Mouse (Mus musculus): ENCODE measurements at regions not wholly inside any gene's neighbourhood (a gene's known extent, or its start where the extent isn't known, plus 50 kb on each side); places are given as distances from the start of the nearest gene placed in this dataset.

- in situ Hi-C loops (cut with MboI, MseI): no loop called here
Observed at GRCm38 (mm10) chr4:131366656-131367055, 422.5 kb downstream of the Matn1 start.

GRCm38 (mm10) chr4:131372517-131372916, 428.3 kb downstream of the Matn1 start:
- in situ Hi-C loops (cut with MboI, MseI): no loop called here

- in situ Hi-C loops (cut with MboI, MseI): no loop called here
Observed at GRCm38 (mm10) chr4:131373172-131373571, 429.0 kb downstream of the Matn1 start.

DNA sequence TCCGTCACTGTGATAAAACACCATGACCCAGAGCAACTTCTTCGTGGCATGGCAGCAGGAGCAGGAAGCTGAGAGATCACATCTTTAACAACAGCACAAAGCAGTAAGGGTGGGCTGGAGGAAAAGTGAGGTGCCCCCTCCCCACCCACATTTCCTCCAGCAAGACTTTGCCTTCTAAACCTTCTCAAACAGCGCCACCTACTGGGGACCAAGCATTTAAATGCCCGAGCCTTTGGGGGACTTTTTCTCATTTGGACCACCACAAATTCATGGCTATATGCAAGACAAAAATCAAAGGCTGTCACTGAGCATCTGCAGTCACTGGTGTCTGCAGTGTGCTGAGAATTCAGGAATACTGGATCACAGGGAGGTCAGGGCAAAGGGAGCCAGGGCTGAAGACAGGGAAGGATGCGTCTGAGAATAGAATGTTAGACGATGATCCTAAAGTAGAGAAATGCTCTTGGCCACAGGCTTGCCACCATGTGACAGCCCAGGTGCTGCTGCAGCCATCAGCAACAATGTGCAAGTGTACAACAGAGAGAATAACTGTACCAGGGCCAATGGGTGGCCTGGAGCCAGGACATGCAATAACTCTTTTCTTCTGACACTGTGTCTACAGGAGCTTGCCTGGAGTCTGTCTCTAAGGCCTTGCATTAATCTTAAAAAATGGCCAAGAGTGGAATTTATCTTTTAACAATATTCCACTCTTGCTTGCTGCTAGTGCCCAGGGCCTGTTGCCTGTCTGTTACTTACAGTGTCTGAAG, 430.5 kb downstream of the Matn1 start:
- in situ Hi-C loops (cut with MboI, MseI): no loop called here

- in situ Hi-C loops (cut with MboI, MseI): no loop called here
Observed at GRCm38 (mm10) chr4:131381063-131381462, 436.9 kb downstream of the Matn1 start.

GRCm38 (mm10) chr4:131381529-131381928, 437.3 kb downstream of the Matn1 start:
- in situ Hi-C loops (cut with MboI, MseI): no loop called here

- in situ Hi-C loops (cut with MboI, MseI): no loop called here
Observed at GRCm38 (mm10) chr4:131383862-131384261, 439.7 kb downstream of the Matn1 start.

DNA sequence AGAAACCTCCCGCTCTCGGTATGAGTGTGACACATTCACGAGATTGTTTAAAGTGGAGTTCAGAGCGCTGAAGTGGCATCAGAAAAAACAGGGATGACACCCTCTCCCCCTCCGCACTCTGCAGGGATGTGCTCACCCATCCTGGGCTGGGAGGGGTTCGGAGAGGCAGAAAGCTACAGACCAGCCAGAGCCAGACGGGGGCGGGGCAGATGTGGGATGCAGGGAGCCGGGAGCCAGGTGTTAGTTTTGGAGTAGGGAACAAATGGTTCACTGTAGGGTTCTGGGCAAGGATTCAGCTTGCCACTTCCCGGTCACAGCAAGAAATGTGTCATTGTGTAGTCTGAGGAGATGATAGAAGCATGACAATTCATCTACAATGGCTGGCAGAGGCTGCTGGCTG, 442.8 kb downstream of the Matn1 start:
- in situ Hi-C loops (cut with MboI, MseI): no loop called here

DNA sequence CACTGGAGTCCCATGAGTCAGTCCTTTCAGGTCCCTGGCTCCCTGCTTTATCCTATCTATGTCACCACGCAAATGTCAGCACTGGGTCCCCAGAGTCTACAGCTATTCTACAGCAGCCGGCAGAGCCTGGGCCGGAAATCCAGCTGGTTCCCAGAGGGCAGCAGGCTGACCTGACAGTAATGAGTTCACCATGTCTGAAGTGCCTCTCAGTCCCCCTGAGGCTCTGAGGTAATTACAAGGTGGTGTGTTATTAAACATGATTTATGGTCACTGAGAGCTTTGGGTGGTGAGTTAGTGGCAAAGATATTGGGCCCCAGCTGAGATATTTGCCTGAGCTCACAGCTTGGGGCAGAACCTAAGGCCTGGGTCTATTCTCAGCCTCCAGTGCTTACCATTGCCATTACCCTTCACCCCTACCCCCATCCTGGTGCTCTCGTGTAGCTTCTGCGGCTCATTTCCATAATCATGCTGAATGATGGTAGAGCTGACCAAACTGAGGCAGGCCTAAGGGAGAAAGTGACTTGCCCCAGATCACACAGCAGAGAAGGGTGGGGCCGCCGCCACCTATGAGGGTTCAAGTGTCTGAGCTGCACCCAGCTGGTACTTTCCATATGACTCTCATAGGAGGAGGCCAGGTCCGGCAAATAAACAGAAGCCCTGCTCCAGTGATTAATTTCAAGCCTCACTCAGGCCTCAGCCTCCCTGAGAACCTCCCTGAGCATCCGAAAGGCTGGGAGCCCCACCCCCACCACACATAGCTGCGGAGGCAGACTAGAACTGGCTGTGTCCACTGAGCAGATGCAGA, 446.8 kb downstream of the Ptpru start:
- in situ Hi-C loops (cut with MboI, MseI): no loop called here

DNA sequence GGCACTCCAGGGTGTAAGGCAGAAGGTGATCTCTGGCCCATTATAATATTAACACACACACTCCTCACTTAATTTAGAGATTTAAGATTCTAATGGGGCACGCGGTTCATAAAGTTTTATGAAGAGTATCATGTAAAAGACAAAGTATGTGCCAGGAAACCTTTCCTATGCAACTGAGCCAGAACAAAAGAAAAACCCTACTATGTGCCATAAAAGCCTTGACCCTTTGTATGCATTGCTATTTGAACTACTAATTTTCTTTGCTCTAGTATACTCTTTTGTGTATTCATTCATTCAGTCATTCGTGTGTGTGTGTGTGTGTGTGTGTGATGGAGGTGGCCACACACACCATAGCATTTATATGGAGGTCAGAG, 446.2 kb downstream of the Ptpru start:
- in situ Hi-C loops (cut with MboI, MseI): no loop called here

DNA sequence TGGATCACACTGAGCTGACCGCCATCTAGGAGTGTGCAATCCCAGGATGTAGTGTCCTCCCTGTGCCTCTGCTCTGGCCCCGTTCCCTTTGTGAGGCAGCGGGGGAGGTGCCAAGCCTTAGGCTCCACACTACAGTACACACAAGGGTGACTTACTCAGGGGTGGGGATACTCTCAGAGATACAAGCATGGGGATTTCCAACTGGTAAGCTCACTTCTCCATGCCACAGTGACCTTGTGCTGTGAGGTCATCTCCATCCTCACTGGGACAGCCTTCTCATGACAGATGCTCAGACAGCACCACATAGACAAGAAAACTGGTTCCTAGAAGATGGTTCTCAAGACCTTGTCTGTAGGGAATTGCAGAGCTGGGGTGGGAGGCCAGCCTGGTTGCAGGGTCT, 445.6 kb downstream of the Ptpru start:
- in situ Hi-C loops (cut with MboI, MseI): no loop called here

GRCm38 (mm10) chr4:131396226-131396840, 441.8 kb downstream of the Ptpru start:
- in situ Hi-C loops (cut with MboI, MseI): no loop called here

GRCm38 (mm10) chr4:131397161-131397560, 440.9 kb downstream of the Ptpru start:
- in situ Hi-C loops (cut with MboI, MseI): no loop called here

GRCm38 (mm10) chr4:131400756-131401155, 437.3 kb downstream of the Ptpru start:
- in situ Hi-C loops (cut with MboI, MseI): no loop called here

DNA sequence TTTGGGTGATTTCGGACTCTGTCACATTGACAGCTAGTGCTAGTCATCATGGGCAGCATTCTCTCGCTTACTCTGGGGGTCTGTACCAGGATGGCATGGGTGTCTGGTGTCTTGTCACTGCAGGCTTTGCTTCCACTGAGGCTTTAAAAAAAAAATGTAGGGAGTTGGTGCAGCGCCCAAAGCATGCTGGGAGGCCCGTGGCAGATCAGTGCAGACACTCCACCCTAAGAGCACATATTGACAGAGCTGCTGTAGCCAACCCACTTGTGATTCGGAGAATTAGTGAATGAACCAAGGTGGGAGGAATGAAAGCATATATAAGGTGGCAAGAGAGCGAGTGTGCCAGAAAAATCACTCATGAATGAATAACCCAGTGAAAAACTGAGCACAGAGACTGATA, 436.8 kb downstream of the Ptpru start:
- in situ Hi-C loops (cut with MboI, MseI): no loop called here

- in situ Hi-C loops (cut with MboI, MseI): no loop called here
Observed at GRCm38 (mm10) chr4:131405376-131406017, 432.6 kb downstream of the Ptpru start.

DNA sequence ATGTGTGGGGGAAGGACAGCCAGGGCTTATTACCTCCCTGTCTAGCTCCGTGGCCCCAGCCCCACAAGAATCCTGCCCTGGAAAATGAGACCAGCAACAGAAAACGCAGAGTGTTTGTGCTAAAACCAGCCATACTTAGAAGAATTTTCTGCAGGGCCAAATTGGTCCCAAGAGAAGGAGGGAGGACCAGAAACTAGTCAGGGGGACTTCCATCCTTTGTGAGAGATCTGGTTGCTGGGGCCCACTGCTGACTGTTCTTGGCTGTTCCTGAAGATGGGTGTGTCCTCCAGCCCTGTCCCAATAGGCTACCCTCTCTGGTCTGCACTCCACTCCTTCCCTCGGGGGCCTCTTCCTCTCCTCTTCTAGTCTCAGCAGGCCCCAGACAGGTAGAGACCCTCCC, 430.6 kb downstream of the Ptpru start:
- in situ Hi-C loops (cut with MboI, MseI): no loop called here

GRCm38 (mm10) chr4:131408644-131409043, 429.4 kb downstream of the Ptpru start:
- in situ Hi-C loops (cut with MboI, MseI): no loop called here

DNA sequence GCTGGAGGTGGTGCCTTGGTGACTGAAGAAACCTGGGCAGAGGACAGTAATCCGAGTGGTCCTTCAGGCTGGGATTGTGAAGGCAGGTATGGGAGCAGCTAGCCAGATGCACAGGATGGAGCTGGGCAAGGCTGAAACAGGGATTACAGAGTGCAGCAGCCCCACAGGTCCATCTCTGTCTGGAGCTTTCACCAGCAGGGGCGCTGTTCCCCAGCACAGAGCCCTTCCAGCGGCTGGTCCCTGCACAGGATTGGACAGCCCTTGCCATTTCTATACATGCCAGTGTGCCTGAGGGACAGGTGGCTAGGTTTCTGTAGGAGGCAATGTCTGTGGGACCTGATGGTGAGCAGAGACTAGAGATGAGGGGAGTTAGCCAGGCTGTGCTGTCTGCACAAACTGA, 428.3 kb downstream of the Ptpru start:
- in situ Hi-C loops (cut with MboI, MseI): no loop called here

DNA sequence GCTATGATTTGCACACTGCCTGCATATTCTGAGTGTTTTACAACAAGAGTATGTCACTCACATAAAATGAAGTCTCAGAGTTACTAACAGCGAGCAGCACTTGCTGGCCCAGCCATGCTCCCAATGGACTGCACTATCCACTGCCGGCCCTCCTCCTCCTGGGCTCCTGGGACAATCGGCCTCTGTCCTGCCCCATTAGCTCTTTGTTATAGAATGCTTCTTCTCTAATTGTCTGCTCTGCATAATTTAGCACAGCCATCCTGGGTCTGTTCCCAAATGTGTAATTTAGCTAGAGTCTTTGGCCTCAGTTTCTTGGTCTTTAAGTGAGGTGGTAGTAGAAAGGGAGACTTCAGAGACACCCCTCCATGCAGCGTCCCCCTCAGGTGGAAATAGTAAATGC, 426.2 kb downstream of the Ptpru start:
- in situ Hi-C loops (cut with MboI, MseI): no loop called here

GRCm38 (mm10) chr4:131413380-131413779, 424.7 kb downstream of the Ptpru start:
- in situ Hi-C loops (cut with MboI, MseI): no loop called here

- in situ Hi-C loops (cut with MboI, MseI): no loop called here
Observed at GRCm38 (mm10) chr4:131415453-131415852, 422.6 kb downstream of the Ptpru start.

Measured in T-helper 2 cell (primary cell).